Mouse (Mus musculus) CH12.LX (cell line): ENCODE measurements around the gene Adi1. TPM values are rescaled to one million over a fixed set of nuclear protein-coding genes. Genes with fewer than 3 reads are reported as not detected.

ENCODE experiments used
- DNase-seq: peaks from one replicate; pipeline ENCODE4 v3.0.0-alpha.2; 2013; ENCODE audit errors: extremely low read depth
- H3K27ac ChIP-seq: 2 replicates; pipeline ENCODE4 v1.5.1; 2012; ENCODE audit warnings: low read depth, mild to moderate bottlenecking, control low read depth, moderate library complexity; ENCODE audit not compliant: insufficient read depth
- H3K27me3 ChIP-seq: replicated peaks from 2 replicates; pipeline ENCODE3; 2012; ENCODE audit warnings: inconsistent platforms
- H3K36me3 ChIP-seq, 2 experiments: replicated peaks in 1 of 2; 2 replicates each; pipeline versions ENCODE3 to v1.6.1; 2012; ENCODE audit warnings: inconsistent platforms in 1 of 2, low read length in 1 of 2, mild to moderate bottlenecking in 1 of 2, mixed read lengths in 1 of 2, moderate library complexity in 1 of 2; ENCODE audit not compliant: control insufficient read depth in 1 of 2, insufficient read depth in 1 of 2
- H3K4me1 ChIP-seq, 2 experiments: 2 replicates each; pipeline ENCODE4 v1.6.1; 2012; ENCODE audit warnings: inconsistent platforms in 1 of 2, moderate library complexity in 1 of 2; ENCODE audit not compliant: insufficient read depth in 2 of 2, control insufficient read depth in 1 of 2
- H3K4me2 ChIP-seq: 2 replicates; pipeline ENCODE4 v1.6.1; 2012; ENCODE audit warnings: low read depth, mild to moderate bottlenecking, control low read depth; ENCODE audit not compliant: poor library complexity, insufficient read depth, severe bottlenecking
- H3K4me3 ChIP-seq, 3 experiments: fragments of 150-350 bp in 1 of 3; sonication (generic) in 1 of 3; replicated peaks in 1 of 3; 2 replicates each; pipeline versions ENCODE3 to v1.5.1; 2011 to 2012; ENCODE audit warnings: low read depth in 2 of 3, low read length in 2 of 3, mild to moderate bottlenecking in 2 of 3, moderate library complexity in 2 of 3, control low read depth in 1 of 3, improper control_type of control experiment in 1 of 3, inconsistent platforms in 1 of 3, mixed read lengths in 1 of 3; ENCODE audit not compliant: poor library complexity in 1 of 3
- H3K79me2 ChIP-seq: replicated peaks from 2 replicates; pipeline ENCODE4 v1.6.1; 2012; ENCODE audit warnings: mild to moderate bottlenecking, moderate library complexity; ENCODE audit not compliant: control insufficient read depth, poor library complexity, insufficient read depth, severe bottlenecking; ENCODE audit errors: extremely low read depth
- H3K9ac ChIP-seq: 2 replicates; pipeline ENCODE4 v1.6.1; 2012; ENCODE audit warnings: low read depth, mild to moderate bottlenecking, control low read depth, moderate library complexity; ENCODE audit not compliant: insufficient read depth
- H3K9me3 ChIP-seq: replicated peaks from 2 replicates; pipeline ENCODE3; 2012; ENCODE audit warnings: low read length, inconsistent platforms, mixed read lengths
- CHD1 ChIP-seq: IDR thresholded peaks from 2 replicates; pipeline ENCODE4 v1.6.1; 2012; ENCODE audit warnings: low read depth, low read length, improper control_type of control experiment, inconsistent platforms
- E2F4 ChIP-seq: IDR thresholded peaks from 2 replicates; pipeline ENCODE4 v1.6.1; 2011; ENCODE audit warnings: low read depth, low read length, improper control_type of control experiment; ENCODE audit not compliant: insufficient replicate concordance
- ELF1 ChIP-seq: IDR thresholded peaks from 2 replicates; pipeline ENCODE4 v1.6.1; 2014; ENCODE audit warnings: low read depth, mild to moderate bottlenecking, inconsistent platforms, low read length, improper control_type of control experiment
- EP300 ChIP-seq: IDR thresholded peaks from 2 replicates; pipeline ENCODE4 v1.6.1; 2011; ENCODE audit warnings: low read length, improper control_type of control experiment
- HCFC1 ChIP-seq: IDR thresholded peaks from 2 replicates; pipeline ENCODE4 v1.6.1; 2012; ENCODE audit warnings: low read depth, mild to moderate bottlenecking, inconsistent platforms, low read length, improper control_type of control experiment
- IRF4 ChIP-seq: IDR thresholded peaks from 2 replicates; pipeline ENCODE4 v1.6.1; 2014; ENCODE audit warnings: low read depth, mild to moderate bottlenecking, inconsistent platforms, low read length, improper control_type of control experiment
- MAFK ChIP-seq: IDR thresholded peaks from 2 replicates; pipeline ENCODE4 v1.6.1; 2011; ENCODE audit warnings: low read length, improper control_type of control experiment; ENCODE audit not compliant: insufficient replicate concordance
- MAZ ChIP-seq: IDR thresholded peaks from 2 replicates; pipeline ENCODE4 v1.6.1; 2012; ENCODE audit warnings: low read depth, mild to moderate bottlenecking, inconsistent platforms, low read length, improper control_type of control experiment, moderate library complexity
- MXI1 ChIP-seq: IDR thresholded peaks from 2 replicates; pipeline ENCODE4 v1.6.1; 2011; ENCODE audit warnings: mild to moderate bottlenecking, low read depth, low read length, improper control_type of control experiment
- MYC ChIP-seq: IDR thresholded peaks from 2 replicates; pipeline ENCODE4 v1.6.1; 2011; ENCODE audit warnings: low read depth, mild to moderate bottlenecking, improper control_type of control experiment, low read length
- NRF1 ChIP-seq: IDR thresholded peaks from 2 replicates; pipeline ENCODE4 v1.6.1; 2014; ENCODE audit warnings: low read depth, mild to moderate bottlenecking, inconsistent platforms, low read length, improper control_type of control experiment, moderate library complexity
- PAX5 ChIP-seq: IDR thresholded peaks from 2 replicates; pipeline ENCODE4 v1.6.1; 2012; ENCODE audit warnings: low read length, inconsistent platforms, mixed read lengths
- RCOR1 ChIP-seq: conservative IDR thresholded peaks from 2 replicates; pipeline ENCODE4 v1.6.1; 2012; ENCODE audit warnings: low read depth, mild to moderate bottlenecking, inconsistent platforms, low read length, improper control_type of control experiment
- TCF12 ChIP-seq: IDR thresholded peaks from 2 replicates; pipeline ENCODE4 v1.6.1; 2014; ENCODE audit warnings: low read depth, mild to moderate bottlenecking, inconsistent platforms, low read length, improper control_type of control experiment
- UBTF ChIP-seq: IDR thresholded peaks from 2 replicates; pipeline ENCODE4 v1.6.1; 2012; ENCODE audit warnings: low read depth, mild to moderate bottlenecking, inconsistent platforms, low read length, improper control_type of control experiment, moderate library complexity
- ZMIZ1 ChIP-seq: IDR thresholded peaks from 2 replicates; pipeline ENCODE4 v1.6.1; 2012; ENCODE audit warnings: low read depth, mild to moderate bottlenecking, inconsistent platforms, low read length, improper control_type of control experiment
- ZNF384 ChIP-seq: IDR thresholded peaks from 2 replicates; pipeline ENCODE4 v1.6.1; 2012; ENCODE audit warnings: low read depth, low read length, improper control_type of control experiment, inconsistent platforms
- dilution Hi-C: fragments of 300-500 bp; cut with MboI; formaldehyde crosslinking; loops from 2 replicates; pipeline ENCODE4 v1.14.3; 2020; ENCODE audit warnings: low sequenced_read_pairs; ENCODE audit not compliant: extremely low pct_unique_long_range_greater_than_20kb, extremely low pct_ligation_motif_present
- in situ Hi-C: fragments of 300-500 bp; cut with MboI; formaldehyde crosslinking; loops from 3 replicates; pipeline ENCODE4 v1.14.3; 2019; ENCODE audit warnings: low sequenced_read_pairs, low pct_ligation_motif_present, low pct_unique_long_range_greater_than_20kb, mixed read lengths
- polyA plus RNA-seq: library from polyadenylated mRNA; unstranded; fragments of >175 nt; gene quantifications from 2 replicates; pipeline ENCODE4 v1.2.1, GENCODE M21; 2012; ENCODE audit warnings: low read depth; ENCODE audit not compliant: insufficient read length
- total RNA-seq, 2 experiments: library from RNA; depleted of rRNA; stranded (reverse); fragments of 300-350 nt in 1 of 2; fragments of >200 nt in 1 of 2; gene quantifications; 2 replicates each; pipeline ENCODE4 v1.2.3; 2012 to 2014

The Adi1 gene
- total and polyA plus RNA-seq, 3 experiments = 27.7 to 58.3 (median 37.5) TPM

DNA sequence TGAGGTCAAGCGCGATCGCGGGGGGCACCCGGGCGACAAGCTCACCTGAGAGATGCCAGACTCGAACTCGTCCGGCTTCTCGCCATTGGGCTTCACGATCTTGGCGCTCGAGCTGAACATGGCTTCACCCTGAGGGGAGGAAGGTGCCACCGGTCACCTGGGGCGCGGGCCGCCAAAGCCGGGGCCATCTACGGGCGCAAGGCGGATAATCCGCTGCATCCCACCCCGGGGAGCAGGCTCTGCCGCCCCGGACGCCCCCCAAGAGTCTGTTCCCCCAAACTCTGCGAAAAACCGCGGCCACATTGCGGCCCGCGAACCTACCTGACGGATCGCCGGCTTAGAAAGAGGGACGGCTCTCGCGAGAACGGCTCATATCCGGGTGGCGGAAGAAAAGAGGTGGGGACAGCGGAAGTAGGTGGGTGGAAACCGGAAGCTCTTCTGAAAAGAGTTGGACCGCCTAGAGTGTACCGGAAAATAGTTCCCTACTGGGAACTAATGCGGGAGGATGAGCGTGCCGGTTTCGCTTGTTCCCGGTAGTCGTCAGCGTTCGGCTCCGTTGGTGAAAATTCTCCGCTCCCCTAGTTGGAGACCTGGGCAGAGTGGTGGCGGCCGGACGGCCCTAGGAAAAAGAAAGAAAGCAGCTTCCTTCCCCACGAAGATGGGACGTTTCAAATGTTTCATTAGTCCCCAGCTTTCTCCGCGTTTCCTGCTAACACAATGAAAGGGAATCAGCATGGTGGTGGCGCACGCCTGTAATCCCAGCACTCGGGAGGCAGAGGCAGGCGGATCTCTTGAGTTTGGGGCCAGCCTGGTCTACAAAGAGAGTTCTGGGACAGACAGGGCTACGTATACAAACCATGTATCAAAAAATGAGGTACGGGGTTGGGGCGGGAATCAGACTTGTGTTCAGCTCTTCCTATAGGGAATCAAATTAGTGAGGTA is 39.2 kb upstream of the Adi1 start, which contains the start of gene Rps7 (continued):
- TF ChIP-seq E2F4 (peak; percentile 69; the same call in 1 of the 2 replicates), MXI1 (peak; percentile 87), CHD1 (no peak), MAFK (no peak), NRF1 (peak; percentile 21; the same call in 1 of the 2 replicates), RCOR1 (no peak), ZNF384 (0 out of 2 replicates have a peak, but pooled peaks have one; percentile 16), ZMIZ1 (peak; percentile 82), TCF12 (peak; percentile 97), PAX5 (no peak), HCFC1 (peak; percentile 93), MAZ (0 out of 2 replicates have a peak, but pooled peaks have one; percentile 55), MYC (peak; percentile 95), ELF1 (peak; percentile 95), IRF4 (peak; percentile 71; the same call in 1 of the 2 replicates), EP300 (no peak)

DNA sequence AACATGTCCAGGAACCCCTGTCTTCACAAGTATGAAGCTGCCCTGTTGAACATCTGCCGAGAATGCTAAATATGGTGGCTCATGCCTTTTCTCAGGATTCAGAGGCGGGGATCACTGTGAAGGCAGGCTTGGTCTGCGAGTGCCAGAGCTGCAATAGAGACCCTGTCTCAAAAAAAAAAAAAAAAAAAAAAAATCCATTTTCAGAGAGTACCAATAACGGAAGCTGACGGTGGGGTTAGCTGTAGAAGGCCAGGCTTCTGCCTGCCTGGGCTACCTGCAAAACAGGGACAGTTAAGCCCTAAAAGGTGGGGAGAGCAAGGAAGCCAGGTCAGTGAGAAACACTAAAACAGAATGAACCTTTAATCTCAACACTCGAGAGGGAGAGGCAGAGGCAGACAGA is 38.5 kb upstream of the Adi1 start:
- Histone ChIP-seq H3K4me2 (peak overlapping the region; percentile 79), H3K9me3 (no peaks in the 10 kb centered on the region), H3K79me2 (peaks cover 33% of the 10 kb centered on the region), H3K36me3 (peaks cover 27 to 34% of the 10 kb centered on the region in 2 experiments), H3K27ac (no peak overlapping the region), H3K27me3 (no peaks in the 10 kb centered on the region), H3K4me1 (peaks cover 18 to 25% of the 10 kb centered on the region in 2 experiments), H3K9ac (peak overlapping the region; percentile 85), H3K4me3 (peak overlapping the region; percentile 88 to 98 (median 97))
- dilution Hi-C loops = no loop called here
- in situ Hi-C loops = no loop called here
- no peak for DNase-seq
- TF ChIP-seq ZNF384 = peak; percentile 58
- no peak for TF ChIP-seq TCF12
- TF ChIP-seq UBTF = no peak
